Mouse (Mus musculus): ENCODE measurements around the gene Aph1b.

DNA sequence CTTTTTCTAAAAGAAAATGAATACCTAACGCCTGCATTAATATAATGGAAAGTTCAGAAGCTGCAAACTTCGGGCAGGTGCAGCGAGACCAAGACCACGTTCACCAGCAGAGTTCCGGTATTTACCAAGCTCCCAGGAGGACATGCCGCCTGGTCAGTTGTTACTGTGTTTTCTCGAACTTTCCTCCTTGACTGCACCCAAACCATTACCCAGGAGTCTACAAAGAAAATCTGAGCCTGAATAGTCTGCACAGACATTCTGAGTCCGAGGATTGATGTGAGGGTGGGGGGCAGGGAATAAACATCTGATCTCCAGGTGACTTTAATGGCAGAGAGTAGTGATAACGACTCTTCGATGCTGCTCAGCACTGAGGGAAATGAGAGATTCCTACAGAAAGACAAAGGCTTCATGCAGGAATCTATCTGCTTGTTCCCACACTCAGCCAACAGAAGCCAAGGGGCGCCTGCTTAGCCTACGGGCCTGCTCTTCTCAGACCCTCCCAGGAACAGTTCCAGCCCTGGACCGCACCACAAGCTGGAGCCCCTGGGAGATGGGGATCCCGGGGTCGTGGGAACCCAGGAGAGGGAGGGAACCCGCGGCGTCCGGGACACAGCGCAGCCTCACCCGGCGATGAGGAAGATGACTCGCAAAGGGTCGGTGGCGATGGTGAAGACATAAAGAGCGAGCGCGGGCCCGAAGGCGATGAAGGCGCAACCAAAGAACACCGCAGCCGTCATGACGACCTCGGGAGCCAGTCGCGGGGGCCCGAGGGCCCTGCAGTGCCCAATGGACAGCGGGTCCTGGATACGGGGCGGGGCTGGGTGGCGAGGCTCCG lies 444 bp downstream of the Aph1b start:
- TF ChIP-seq FLI1 (IDR thresholded peaks at IDR 0.05; ENCODE audit: low read length), result no peak
- no peak for TF ChIP-seq GATA1 (IDR thresholded peaks at IDR 0.05; ENCODE audit: borderline replicate concordance, low read length)

Data from megakaryocyte, embryonic 14.5 days (primary cell).